Mouse (Mus musculus): ENCODE results near the gene Cd3eap.

Cd3eap gene

DNA sequence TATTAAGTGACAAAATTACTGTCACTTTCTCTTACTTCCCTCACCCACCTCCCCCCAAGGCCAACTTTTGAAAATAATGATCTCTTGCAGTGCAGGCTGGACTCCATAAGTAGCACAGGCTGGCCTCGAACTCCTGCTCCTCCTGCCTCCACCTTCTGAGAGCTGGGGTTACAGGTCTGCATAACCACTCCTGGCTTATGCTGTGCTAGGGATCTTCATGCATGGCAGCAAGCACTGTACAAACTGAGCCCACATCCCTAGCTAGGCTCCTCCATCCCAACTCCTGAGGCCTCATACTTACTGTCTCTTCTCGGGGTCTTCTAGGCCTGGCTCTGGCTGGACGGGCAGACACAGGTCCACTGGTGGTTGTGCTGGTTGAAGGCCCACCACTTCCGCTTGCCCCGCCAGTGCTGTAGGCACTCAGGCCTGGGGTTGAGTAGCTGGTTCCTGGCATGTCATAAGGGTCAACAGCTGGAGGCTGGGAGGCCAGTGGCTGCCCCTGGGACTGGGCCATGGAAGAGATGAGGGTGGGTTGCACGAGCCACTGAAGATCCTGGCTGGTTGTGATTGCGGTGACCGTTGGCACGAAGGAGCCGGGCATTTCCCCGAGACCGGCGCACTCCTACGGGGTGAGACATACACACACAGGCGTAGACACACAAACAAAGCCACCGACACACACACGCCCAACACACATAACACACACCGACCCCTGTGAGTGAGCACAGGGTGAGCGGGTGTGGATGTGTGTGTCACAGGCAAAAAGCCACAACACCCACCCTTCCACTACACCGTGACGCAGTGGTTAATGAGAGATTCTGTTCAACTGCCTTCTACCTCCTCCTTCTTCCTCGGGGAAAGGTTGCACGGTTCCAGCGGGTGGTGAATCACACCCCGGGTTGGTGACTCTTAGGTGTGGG is 52.2 kb downstream of the Cd3eap start:
- no peak for DNase-seq

All from lung, postnatal 10 days (tissue).